Mouse (Mus musculus) testis, adult 2 months (tissue): ENCODE results near the gene Abca16.

Experiments
- CTCF ChIP-seq: fragments of 200-500 bp; IDR thresholded peaks from 2 replicates; pipeline ENCODE4 v1.5.1; 2012; ENCODE audit warnings: low read depth, mild to moderate bottlenecking, inconsistent platforms, low read length, moderate library complexity; ENCODE audit not compliant: control insufficient read depth, insufficient read depth, insufficient replicate concordance
- POLR2A ChIP-seq: fragments of 200-500 bp; IDR thresholded peaks from 2 replicates; pipeline ENCODE4 v1.6.1; 2012; ENCODE audit warnings: low read depth, mild to moderate bottlenecking, inconsistent platforms, low read length, moderate library complexity; ENCODE audit not compliant: control insufficient read depth

- TF ChIP-seq CTCF (no peak), POLR2A (no peak)
These were observed 167.1 kb downstream of the Abca16 start for GRCm38 (mm10) chr7:120576520-120576919.
